Mouse (Mus musculus) heart, postnatal 14 days (tissue): Measurements from ENCODE around the gene Gnb2. TPM values are rescaled to one million over a fixed set of nuclear protein-coding genes. Genes with fewer than 3 reads are reported as not detected.

Experiments used
- DNase-seq, 2 experiments: peaks; one replicate each; pipeline ENCODE4 v3.0.0; 2021 to 2022
- intact Hi-C: fragments of 180-260 bp; cut with DNase I; formaldehyde crosslinking; loops from one replicate; pipeline ENCODE4 v1.15.1; 2025
- microRNA-seq, 2 experiments: library from miRNA; unstranded; fragments of <30 nt; microRNA quantifications; one replicate each; pipeline ENCODE4 v1.2.0; 2021 to 2022
- total RNA-seq, 2 experiments: library from RNA; stranded (reverse); gene quantifications; 2 replicates each; pipeline ENCODE4 v1.2.3; 2021

Gnb2 gene
- total RNA-seq, 2 experiments from 2014 or later = 322 to 323 TPM

DNA sequence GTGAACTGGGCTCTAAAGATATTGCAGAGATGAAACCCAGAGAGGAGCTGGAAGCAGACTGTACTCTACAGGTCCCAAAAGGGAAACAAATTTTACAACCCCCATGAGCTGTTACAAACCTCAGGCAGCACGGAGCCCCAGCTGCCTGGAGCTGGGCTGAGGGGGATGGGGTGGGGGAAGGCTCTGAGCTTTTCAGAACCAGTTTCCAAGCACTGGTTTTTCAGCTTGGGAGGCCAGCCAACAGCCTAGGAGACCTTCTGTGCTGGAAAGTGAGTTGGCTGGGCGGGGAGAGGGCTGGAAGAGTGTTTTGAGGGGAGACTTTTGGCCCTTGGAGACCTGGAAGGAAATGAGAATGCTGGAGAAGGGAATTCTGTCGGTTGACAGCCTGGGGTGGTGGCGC is 41.8 kb downstream of the Gnb2 start:
- peak; percentile 70 to 72 for DNase-seq
- intact Hi-C loops = no loop called here

DNA sequence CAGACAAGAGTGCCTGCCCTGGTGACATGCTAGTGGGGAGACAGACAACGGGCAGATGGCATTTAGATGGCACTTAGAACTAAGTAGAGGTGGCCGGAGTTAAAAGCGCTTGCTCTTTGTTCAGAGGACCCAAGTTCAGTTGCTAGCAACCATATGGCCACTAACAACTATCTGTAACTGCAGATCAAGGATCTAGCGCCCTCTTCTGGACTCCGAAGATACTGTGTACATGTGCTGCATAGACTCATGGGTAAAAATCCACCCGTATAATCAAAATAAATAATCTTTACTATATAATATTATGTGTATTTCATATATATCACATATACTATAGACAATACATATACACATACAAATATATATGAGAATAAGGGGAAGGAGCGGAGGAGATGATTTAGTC is 45.7 kb downstream of the Gnb2 start:
- no peak for DNase-seq
- intact Hi-C loops = loop anchor here (10.0 kb wide), 1 partner anchor 353 kb away; no protein-coding TSS in a partner anchor

- DNase-seq = no peak
- intact Hi-C loops = loop anchor here (10.0 kb wide), 1 partner anchor 351 kb away; no protein-coding TSS in a partner anchor
Observed at GRCm38 (mm10) chr5:137485851-137486155, 47.5 kb downstream of the Gnb2 start.

- DNase-seq = no peak
- intact Hi-C loops = loop anchor here (10.0 kb wide), 1 partner anchor 350 kb away; no protein-coding TSS in a partner anchor
Observed at GRCm38 (mm10) chr5:137485071-137485850, 48.0 kb downstream of the Gnb2 start.

- intact Hi-C loops = loop anchor here (2.0 to 10.0 kb wide), 3 partner anchors 19 to 347 kb away; partner anchors contain the start of gene Slc12a9
- peak in 1 of 2 experiments; percentile 20 for DNase-seq
Observed at GRCm38 (mm10) chr5:137481897-137482296, 51.4 kb downstream of the Gnb2 start.

DNA sequence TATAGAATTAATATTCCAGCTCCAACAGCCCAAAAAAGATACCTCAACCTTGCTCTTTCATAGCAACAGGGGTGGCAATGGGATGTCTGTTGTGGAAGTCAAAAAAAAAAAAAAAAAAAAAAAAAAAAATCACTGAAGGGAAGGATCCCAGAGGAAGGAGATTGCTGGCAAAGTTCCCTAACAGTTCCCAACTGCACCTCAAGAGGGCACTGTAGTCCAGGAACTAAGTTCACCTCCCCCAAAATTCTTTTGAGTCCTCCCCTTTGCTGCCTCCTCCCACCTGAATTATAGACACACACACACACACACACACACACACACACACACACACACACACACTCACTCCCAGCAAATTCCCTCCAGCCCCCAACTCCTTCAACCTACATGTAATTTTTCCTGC is 52.2 kb downstream of the Gnb2 start:
- DNase-seq = peak; percentile 82 to 91
- intact Hi-C loops = loop anchor here (5.0 to 10.0 kb wide), 2 partner anchors 149 to 346 kb away; partner anchors contain the start of gene Slc12a9

Small RNA genes lying within 50 kb of the gene (microRNA-seq; reads per million reads assigned to microRNA genes)
- 0.81 to 1.7 reads per million in 2 experiments for gene Mir6418

Other genes with a start within 250 kb of the Gnb2 start
- 1 to 10 TPM; 2.7 to 3.9 TPM for gene Ache, start 246.0 kb downstream of the Gnb2 start, total RNA-seq
- 1 to 10 TPM; 6.7 to 8.5 TPM for gene Ufsp1, start 238.9 kb downstream of the Gnb2 start, total RNA-seq
- gene Srrt, start 225.8 kb downstream of the Gnb2 start, total RNA-seq = 10 to 100 TPM; 84.2 to 84.8 TPM
- gene Trip6, start 219.1 kb downstream of the Gnb2 start, total RNA-seq = 10 to 100 TPM; 14.2 to 14.3 TPM
- 1 to 10 TPM; 3.8 to 5.4 TPM for gene Slc12a9, start 199.9 kb downstream of the Gnb2 start, total RNA-seq
- gene Ephb4, start 183.4 kb downstream of the Gnb2 start, total RNA-seq = 10 to 100 TPM; 77.5 to 83.7 TPM
- gene Zan, start 56.4 kb downstream of the Gnb2 start, total RNA-seq = under 1 TPM; 0.02 TPM
- gene Pop7, start 31.0 kb downstream of the Gnb2 start, total RNA-seq = 10 to 100 TPM; 12.5 to 16.9 TPM
- gene Gigyf1, start 15.0 kb downstream of the Gnb2 start, total RNA-seq = 10 to 100 TPM; 28.3 to 33.8 TPM
- not detected for gene Epo, start 268 bp downstream of the Gnb2 start, total RNA-seq
- gene Actl6b, start 20.0 kb upstream of the Gnb2 start, total RNA-seq = not detected
- gene Tfr2, start 36.3 kb upstream of the Gnb2 start, total RNA-seq = not detected
- gene Mospd3, start 67.5 kb upstream of the Gnb2 start, total RNA-seq = 10 to 100 TPM; 22.0 to 22.3 TPM
- 100 to 1,000 TPM; 101 to 107 TPM for gene Pcolce, start 80.3 kb upstream of the Gnb2 start, total RNA-seq
- gene Fbxo24, start 95.5 kb upstream of the Gnb2 start, total RNA-seq = under 1 TPM; 0.27 to 0.43 TPM
- 10 to 100 TPM; 22.6 to 23.0 TPM for gene Lrch4, start 95.6 kb upstream of the Gnb2 start, total RNA-seq
- 1 to 10 TPM; 6.6 to 8.5 TPM for gene Gm20605, start 95.7 kb upstream of the Gnb2 start, total RNA-seq
- 1 to 10 TPM; 4.2 to 4.4 TPM for gene Sap25, start 107.8 kb upstream of the Gnb2 start, total RNA-seq
- under 1 TPM; 0.15 to 0.57 TPM for gene Irs3, start 112.2 kb upstream of the Gnb2 start, total RNA-seq
- gene Agfg2, start 151.2 kb upstream of the Gnb2 start, total RNA-seq = 10 to 100 TPM; 13.0 to 13.9 TPM
- 1 to 10 TPM; 1.4 to 1.8 TPM for gene Nyap1, start 208.1 kb upstream of the Gnb2 start, total RNA-seq
- gene Tsc22d4, start 212.2 kb upstream of the Gnb2 start, total RNA-seq = 100 to 1,000 TPM; 287 to 312 TPM
- 10 to 100 TPM; 13.9 to 14.0 TPM for gene Ppp1r35, start 245.3 kb upstream of the Gnb2 start, total RNA-seq